Comparison of ENCODE assay signal across 8 mouse cellular contexts in the genomic region with DNA sequence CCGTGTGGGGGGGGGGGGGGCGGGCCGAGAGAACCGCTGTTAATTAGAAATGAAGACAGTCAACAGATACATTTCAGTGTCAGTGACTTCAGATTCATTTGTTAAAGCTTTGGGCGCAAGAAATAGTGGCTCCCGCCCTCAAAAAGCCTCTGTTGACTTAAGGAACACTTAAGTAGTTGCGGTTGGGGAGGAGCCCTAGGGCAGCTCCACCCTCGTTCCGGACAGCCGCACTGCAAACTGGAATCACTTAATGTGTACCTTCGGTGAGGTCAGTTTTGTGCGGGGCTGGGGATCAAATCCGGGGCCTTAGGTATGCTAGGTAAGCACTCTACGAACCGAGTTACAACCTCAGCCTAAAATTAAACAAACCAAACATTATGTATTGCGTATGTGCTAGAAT. TPM values are rescaled to one million over a fixed set of nuclear protein-coding genes. Genes with fewer than 3 reads are reported as not detected.
DNase-seq lines count a peak whose midpoint lies in the region; ATAC-seq and TF ChIP-seq lines count a peak whose summit lies in the region.

No protein-coding gene starts in this region.

- intact Hi-C loops in left cerebral cortex, postnatal 10 days (cut with DNase I) = no loop called here

- TF ChIP-seq EP300 in CH12.LX (IDR thresholded peaks at IDR 0.05; ENCODE audit: low read length) = no peak

- peak overlapping the region; percentile 92 for H3K4me2 ChIP-seq in CH12.LX (ENCODE audit: insufficient read depth, low read depth, poor library complexity, severe bottlenecking)

- H3K9me3 ChIP-seq in CH12.LX (replicated peaks; ENCODE audit: low read length) = no peaks in the 10 kb centered on the region
- H3K9me3 ChIP-seq in megakaryocyte, embryonic 14.5 days = no peaks in the 10 kb centered on the region

- H3K4me3 ChIP-seq in CH12.LX (replicated peaks in 1 of 3; ENCODE audit: low read depth in 2 of 3, low read length in 2 of 3, poor library complexity in 1 of 3) = peak overlapping the region; percentile 65 to 73 (median 66)
- H3K4me3 ChIP-seq in megakaryocyte, embryonic 14.5 days (replicated peaks) = peak overlapping the region; percentile 93

- dilution Hi-C loops in CH12.LX (cut with MboI; ENCODE audit: extremely low pct_ligation_motif_present, extremely low pct_unique_long_range_greater_than_20kb, low sequenced_read_pairs) = no loop called here

- no peak overlapping the region; the same call in 1 of the 2 replicates for H3K27ac ChIP-seq in CH12.LX (ENCODE audit: insufficient read depth, low read depth)

- peak; percentile 67 for DNase-seq in CH12.LX (ENCODE audit: extremely low read depth)
- peak; percentile 77 for DNase-seq in ZHBTc4 (ENCODE audit: low read depth, low spot score)
- DNase-seq in kidney, postnatal 36 days = peak; percentile 19 to 50
- no peak for DNase-seq in MN1 (ENCODE audit: low spot score)
- DNase-seq in left cerebral cortex, postnatal 10 days (ENCODE audit: extremely low spot score in 1 of 2, low spot score in 2 of 2) = no peak
- no peak for DNase-seq in retina, embryonic 14.5 days (ENCODE audit: low spot score)

- no peak for TF ChIP-seq CTCF in CH12.LX (conservative IDR thresholded peaks at IDR 0.05 in 1 of 2, IDR thresholded peaks at IDR 0.05 in 1 of 2; ENCODE audit: low read depth in 2 of 2, low read length in 2 of 2)

- ATAC-seq in granulocyte monocyte progenitor cell, adult 5-6 weeks (replicated peaks; ENCODE audit: poor library complexity, severe bottlenecking) = peak; percentile 22; the same call in 1 of the 2 replicates

- H3K9ac ChIP-seq in CH12.LX (ENCODE audit: insufficient read depth, low read depth) = peak overlapping the region; percentile 83

- H3K27me3 ChIP-seq in CH12.LX (replicated peaks) = no peaks in the 10 kb centered on the region
- H3K27me3 ChIP-seq in megakaryocyte, embryonic 14.5 days (replicated peaks) = peaks cover 74% of the 10 kb centered on the region

- H3K4me1 ChIP-seq in CH12.LX (ENCODE audit: control insufficient read depth in 1 of 2, insufficient read depth in 2 of 2) = peaks cover 5 to 63% of the 10 kb centered on the region in 2 experiments; a peak in 3 of 4 replicates
- H3K4me1 ChIP-seq in megakaryocyte, embryonic 14.5 days = peaks cover 17% of the 10 kb centered on the region

- in situ Hi-C loops in CH12.LX (cut with MboI; ENCODE audit: low pct_ligation_motif_present, low pct_unique_long_range_greater_than_20kb, low sequenced_read_pairs) = no loop called here

- TF ChIP-seq POLR2A in CH12.LX (IDR thresholded peaks at IDR 0.05; ENCODE audit: low read depth, low read length) = peak; percentile 46; the same call in 1 of the 2 replicates

- peaks cover 8% of the 10 kb centered on the region for H3K79me2 ChIP-seq in CH12.LX (replicated peaks; ENCODE audit: control insufficient read depth, extremely low read depth, insufficient read depth, poor library complexity, severe bottlenecking)

- TF ChIP-seq RAD21 in CH12.LX (IDR thresholded peaks at IDR 0.05; ENCODE audit: low read depth, low read length) = no peak

- peaks cover 15 to 35% of the 10 kb centered on the region in 2 experiments for H3K36me3 ChIP-seq in CH12.LX (replicated peaks in 1 of 2; ENCODE audit: control insufficient read depth in 1 of 2, insufficient read depth in 1 of 2, low read length in 1 of 2)
- no peaks in the 10 kb centered on the region for H3K36me3 ChIP-seq in megakaryocyte, embryonic 14.5 days (replicated peaks; ENCODE audit: low read length)

TF ChIP-seq in CH12.LX, 34 proteins besides CTCF, POLR2A, EP300 and RAD21:
- TF ChIP-seq CHD2 (IDR thresholded peaks at IDR 0.05; ENCODE audit: low read length) (no peak), NELFE (IDR thresholded peaks at IDR 0.05; ENCODE audit: low read depth, low read length) (peak; percentile 44; the same call in 1 of the 2 replicates), ELF1 (IDR thresholded peaks at IDR 0.05; ENCODE audit: low read depth, low read length) (no peak), ZNF384 (IDR thresholded peaks at IDR 0.05; ENCODE audit: low read depth, low read length) (no peak), TCF12 (IDR thresholded peaks at IDR 0.05; ENCODE audit: low read depth, low read length) (no peak), MXI1 (IDR thresholded peaks at IDR 0.05; ENCODE audit: low read depth, low read length) (0 out of 2 replicates have a peak, but pooled peaks have one; percentile 0), KAT2A (IDR thresholded peaks at IDR 0.05; ENCODE audit: insufficient replicate concordance, low read length) (no peak), USF2 (conservative IDR thresholded peaks at IDR 0.05; ENCODE audit: low read depth, low read length) (no peak), UBTF (IDR thresholded peaks at IDR 0.05; ENCODE audit: low read depth, low read length) (no peak), TBP (conservative IDR thresholded peaks at IDR 0.05; ENCODE audit: low read depth, low read length) (0 out of 2 replicates have a peak, but pooled peaks have one; percentile 35), CHD1 (IDR thresholded peaks at IDR 0.05; ENCODE audit: low read depth, low read length) (no peak), GABPA (IDR thresholded peaks at IDR 0.05; ENCODE audit: insufficient replicate concordance, low read depth, low read length) (no peak), ZMIZ1 (IDR thresholded peaks at IDR 0.05; ENCODE audit: low read depth, low read length) (no peak), ETS1 (conservative IDR thresholded peaks at IDR 0.05; ENCODE audit: low read depth, low read length) (no peak), JUN (IDR thresholded peaks at IDR 0.05; ENCODE audit: insufficient read depth, low read depth, low read length) (no peak)

RNA-seq across cellular contexts. Expression of a gene that starts 7.5 kb away (rescaled TPM):
- total RNA-seq in CH12.LX (2012; rRNA removed) (not detected in 2 replicates), CH12.LX (2014; rRNA removed) (not detected in 2 replicates)
- polyA plus RNA-seq in CH12.LX (2012; ENCODE audit: insufficient read length, low read depth) = not detected in 2 replicates
- not detected in 2 replicates for total RNA-seq in granulocyte monocyte progenitor cell, adult 5-6 weeks (2014; fragmentation: Nextera tagmentation)
- not detected in 2 replicates for total RNA-seq in granulocyte monocyte progenitor cell, adult 5-6 weeks (2017)
- polyA plus RNA-seq in megakaryocyte, embryonic 14.5 days (2012; ENCODE audit: insufficient read depth, low replicate concordance) = not detected in 2 replicates
- total RNA-seq in left cerebral cortex, postnatal 10 days (2021) = not detected

RNA-seq across cellular contexts. Expression of a gene that starts 27.5 kb away (rescaled TPM):
- total RNA-seq in CH12.LX (2012; rRNA removed) (0.13 and 0.38 TPM in 2 replicates), CH12.LX (2014; rRNA removed) (not detected in 2 replicates)
- polyA plus RNA-seq in CH12.LX (2012; ENCODE audit: insufficient read length, low read depth) = 0.21 and 0.33 TPM in 2 replicates
- total RNA-seq in granulocyte monocyte progenitor cell, adult 5-6 weeks (2014; fragmentation: Nextera tagmentation) = 0.62 TPM in 1 of 2 replicates, not detected in the other
- total RNA-seq in granulocyte monocyte progenitor cell, adult 5-6 weeks (2017) = 0.52 TPM in 1 of 2 replicates, not detected in the other
- polyA plus RNA-seq in megakaryocyte, embryonic 14.5 days (2012; ENCODE audit: insufficient read depth, low replicate concordance) = 0.31 TPM in 1 of 2 replicates, not detected in the other
- total RNA-seq in left cerebral cortex, postnatal 10 days (2021) = under 1 TPM; 0.39 to 0.55 TPM

RNA-seq across cellular contexts. Expression of a gene that starts 41.3 kb away (rescaled TPM):
- 61.4 and 63.7 TPM in 2 replicates for total RNA-seq in CH12.LX (2012; rRNA removed)
- total RNA-seq in CH12.LX (2014; rRNA removed) = 46.5 and 51.0 TPM in 2 replicates
- 43.7 and 46.3 TPM in 2 replicates for polyA plus RNA-seq in CH12.LX (2012; ENCODE audit: insufficient read length, low read depth)
- 0.38 TPM in 1 of 2 replicates, not detected in the other for total RNA-seq in granulocyte monocyte progenitor cell, adult 5-6 weeks (2014; fragmentation: Nextera tagmentation)
- total RNA-seq in granulocyte monocyte progenitor cell, adult 5-6 weeks (2017) = 0.99 and 1.3 TPM in 2 replicates
- polyA plus RNA-seq in megakaryocyte, embryonic 14.5 days (2012; ENCODE audit: insufficient read depth, low replicate concordance) = 7.8 and 22.3 TPM in 2 replicates
- under 1 TPM; 0.81 to 0.89 TPM for total RNA-seq in left cerebral cortex, postnatal 10 days (2021)

RNA-seq across cellular contexts. Expression of a gene that starts 56.6 kb away (rescaled TPM):
- 2.7 and 4.0 TPM in 2 replicates for total RNA-seq in CH12.LX (2012; rRNA removed)
- 2.0 and 2.3 TPM in 2 replicates for total RNA-seq in CH12.LX (2014; rRNA removed)
- 4.6 and 5.0 TPM in 2 replicates for polyA plus RNA-seq in CH12.LX (2012; ENCODE audit: insufficient read length, low read depth)
- total RNA-seq in granulocyte monocyte progenitor cell, adult 5-6 weeks (2014; fragmentation: Nextera tagmentation) = not detected in 2 replicates
- not detected in 2 replicates for total RNA-seq in granulocyte monocyte progenitor cell, adult 5-6 weeks (2017)
- not detected in 2 replicates for polyA plus RNA-seq in megakaryocyte, embryonic 14.5 days (2012; ENCODE audit: insufficient read depth, low replicate concordance)
- 10 to 100 TPM; 37.6 to 42.2 TPM for total RNA-seq in left cerebral cortex, postnatal 10 days (2021)

Comparison
In these comparisons a context has a peak if more than half of its experiments do, and no peak if none do; other contexts are left out.
1. DNase-seq: peak in CH12.LX (single experiment), ZHBTc4 (single experiment) and kidney, postnatal 36 days (2 of 2); none in MN1 (single experiment), left cerebral cortex, postnatal 10 days (0 of 2) and retina, embryonic 14.5 days (single experiment).
2. RNA of a gene that starts 41.3 kb away (total RNA-seq): 46.5 to 63.7 TPM in CH12.LX; 0.38 to 1.3 TPM in granulocyte monocyte progenitor cell, adult 5-6 weeks and 0.81 to 0.89 TPM in left cerebral cortex, postnatal 10 days; every median in the first group is over 10 times any median in the second.